Mouse (Mus musculus) inflammation-experienced regulatory T-cells, adult 6 months (primary cell): ENCODE data around the gene Kif21a. TPM values are rescaled to one million over a fixed set of nuclear protein-coding genes. Genes with fewer than 3 reads are reported as not detected.

Experiments used
- ATAC-seq: one replicate; pipeline ENCODE4 v1.8.0; 2017
- polyA plus RNA-seq, 3 experiments: library from polyadenylated mRNA; unstranded; fragments of 100-300 nt; shearing (Covaris generic); gene quantifications; one replicate each; pipeline ENCODE4 v1.2.1; 2017

The Kif21a gene
- not detected for polyA plus RNA-seq

DNA sequence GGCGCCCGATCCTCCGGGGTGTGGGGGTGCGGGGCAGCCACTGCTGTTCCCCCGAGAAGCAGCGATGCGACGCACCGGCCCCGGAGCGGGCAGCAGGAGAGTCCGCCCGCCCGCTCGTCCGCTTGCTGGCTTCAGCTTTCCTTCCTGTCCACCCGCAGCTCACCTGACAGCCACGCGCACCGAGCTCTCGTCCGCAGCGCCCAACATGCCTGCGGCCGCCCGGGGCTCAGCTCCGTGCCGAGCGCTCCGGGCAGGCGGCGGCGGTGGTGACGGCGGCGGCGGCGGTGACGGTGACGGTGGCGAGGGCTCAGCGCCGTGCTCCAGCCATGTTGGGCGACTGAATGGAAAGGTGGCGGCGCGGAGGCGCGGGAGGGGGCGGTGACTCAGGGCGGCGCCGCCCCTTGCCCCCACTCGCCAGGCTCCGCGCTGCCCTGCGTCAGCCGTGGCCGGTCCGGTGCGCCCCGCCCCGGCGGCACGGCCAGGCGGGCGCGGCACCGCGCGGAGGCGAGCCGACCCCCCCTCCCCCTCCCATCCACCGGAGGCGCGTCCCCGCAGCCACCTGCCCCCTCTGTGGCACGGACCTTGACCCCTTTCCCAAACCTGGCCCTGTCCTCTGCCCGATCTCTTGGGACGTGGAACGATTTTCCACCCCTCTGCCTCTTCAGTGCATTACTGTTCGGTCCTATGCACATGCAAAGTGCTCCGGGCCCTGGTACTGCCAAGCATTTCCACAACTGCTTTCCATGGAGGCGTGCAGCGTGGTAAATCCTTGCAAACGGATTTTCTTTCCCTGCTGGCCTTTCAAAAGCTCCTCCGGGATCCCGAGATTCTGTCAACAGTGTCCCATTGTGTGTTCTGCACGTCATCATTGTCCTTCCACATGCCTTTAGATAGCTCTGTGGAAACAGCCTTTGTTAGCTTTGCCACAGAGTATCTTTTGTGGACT lies at the start of gene Kif21a:
Gene Kif21a, minus strand, starts transcription at position 453 of the 946 bp plus-strand sequence.
- no peak for ATAC-seq

- no peak for ATAC-seq
Observed at GRCm38 (mm10) chr15:91096606-91097005, 46.9 kb upstream of the Kif21a start.

- ATAC-seq = no peak
Observed at GRCm38 (mm10) chr15:91089427-91089826, 39.7 kb upstream of the Kif21a start.

DNA sequence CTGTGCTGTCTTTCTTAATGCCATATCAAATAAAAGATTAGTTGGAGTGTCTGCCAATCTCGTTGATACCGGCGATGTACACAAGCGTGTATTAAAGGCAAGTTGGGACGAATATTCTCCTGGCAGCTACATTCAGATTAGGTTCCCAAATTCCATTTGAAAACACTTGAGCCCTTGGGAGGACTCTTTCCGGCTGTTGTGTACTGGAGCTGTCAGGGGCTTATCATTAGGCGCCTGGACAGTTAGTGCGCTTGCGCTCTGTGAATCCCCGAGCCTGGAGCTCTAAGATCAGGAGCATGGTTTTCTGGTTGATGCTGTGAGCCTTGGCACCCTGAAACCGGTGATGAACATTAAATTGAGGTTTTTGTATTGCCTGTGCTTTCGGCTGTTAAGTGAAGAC lies 38.3 kb upstream of the Kif21a start:
- no peak for ATAC-seq

- no peak for ATAC-seq
Observed at GRCm38 (mm10) chr15:91077457-91078410, 28.0 kb upstream of the Kif21a start.

DNA sequence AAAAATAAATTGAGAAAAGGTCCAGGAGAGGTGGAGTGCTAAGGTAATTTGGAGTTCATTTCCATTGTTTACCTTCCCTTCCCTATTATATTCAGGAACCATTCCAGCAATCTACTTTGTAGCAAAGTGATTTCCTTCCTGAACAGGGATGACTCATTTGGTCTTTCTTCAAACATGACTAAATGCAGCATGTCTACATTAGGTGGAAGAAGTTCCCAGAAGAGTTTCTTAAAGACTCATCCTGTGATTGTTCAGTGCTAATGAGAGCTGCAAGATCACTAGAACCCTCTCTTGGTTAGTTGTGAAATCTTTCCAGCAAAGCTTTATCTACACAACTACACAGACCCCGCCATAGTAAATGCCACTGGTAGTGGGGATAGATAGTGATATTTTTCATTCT lies 22.7 kb upstream of the Kif21a start:
- no peak for ATAC-seq

GRCm38 (mm10) chr15:91064310-91064826 lies 14.6 kb upstream of the Kif21a start:
- no peak for ATAC-seq

DNA sequence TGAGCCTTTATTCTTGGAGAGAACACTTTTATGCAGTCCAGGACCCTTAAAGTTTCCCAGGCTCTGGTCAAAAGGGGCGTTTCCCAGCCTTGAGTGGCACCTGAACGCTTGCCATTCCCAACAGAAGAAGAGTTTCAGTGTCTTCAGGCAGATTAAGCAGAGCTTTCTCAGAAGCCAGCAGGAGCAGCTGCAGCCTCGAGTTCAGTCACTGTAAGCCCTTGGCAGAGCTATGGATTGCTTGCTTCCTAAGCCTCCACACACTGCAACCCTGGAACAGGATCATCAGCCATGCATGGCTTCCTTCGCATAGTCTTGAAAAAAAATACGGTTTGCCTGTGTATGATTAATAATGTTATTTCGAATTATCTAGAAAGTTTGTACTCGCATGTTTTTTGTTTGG lies 14.1 kb upstream of the Kif21a start:
- ATAC-seq = no peak

DNA sequence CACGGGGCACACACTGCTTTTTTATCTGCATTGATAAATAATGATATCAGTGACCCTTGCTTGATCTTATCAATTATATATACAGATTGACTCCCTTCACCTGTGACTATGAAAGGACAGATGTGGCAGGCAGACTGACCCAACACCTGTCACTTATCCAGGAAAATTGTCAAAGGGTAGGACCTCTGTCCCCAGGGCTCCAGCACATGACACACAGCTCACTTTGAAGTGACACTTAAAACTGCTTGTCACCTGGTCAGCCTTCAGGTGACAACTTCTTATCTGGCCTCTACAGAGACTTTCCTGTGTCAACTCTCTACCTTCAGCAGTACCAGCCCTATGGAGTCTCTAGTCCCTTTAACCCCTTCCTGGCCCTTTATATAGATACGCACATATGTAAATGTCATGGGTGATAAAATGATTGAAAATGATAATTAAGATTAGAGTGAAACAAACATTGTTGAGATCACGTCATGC lies 7.2 kb upstream of the Kif21a start:
- no peak for ATAC-seq

DNA sequence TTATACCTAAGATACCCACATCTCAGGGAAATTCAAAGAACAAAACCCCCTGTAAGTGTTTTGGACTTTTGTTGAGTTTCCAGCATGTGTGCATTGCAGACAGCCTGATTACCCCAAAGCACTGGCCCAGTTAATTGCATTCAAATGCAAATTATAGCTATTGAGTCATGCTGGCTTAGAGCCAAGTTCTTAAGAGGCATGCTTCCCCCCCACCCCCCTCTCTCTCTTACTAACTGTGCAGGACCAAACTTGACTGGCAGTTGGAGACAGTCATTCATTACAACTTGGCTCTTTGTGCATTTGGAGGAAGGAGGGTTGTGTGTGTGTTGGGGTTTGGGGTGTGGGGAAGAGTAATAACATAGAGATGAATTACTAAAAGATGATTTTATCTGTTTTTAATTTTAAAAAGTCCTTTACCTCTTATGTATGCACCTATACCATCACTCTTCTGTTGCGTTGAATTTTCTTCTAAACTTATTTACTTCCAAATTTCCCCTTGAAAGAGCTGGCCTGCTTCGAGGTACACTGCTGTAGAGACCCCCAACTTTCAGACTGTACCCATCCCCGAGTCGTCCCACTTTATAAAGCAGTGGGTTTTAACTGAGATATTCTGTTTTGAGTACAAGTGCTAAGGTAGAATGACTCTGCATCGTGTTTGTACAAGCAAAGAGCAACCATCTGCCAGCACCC lies 6.6 kb upstream of the Kif21a start:
- no peak for ATAC-seq

GRCm38 (mm10) chr15:91048951-91049495 lies 725 bp downstream of the Kif21a start:
- ATAC-seq = no peak

- no peak for ATAC-seq
Observed at GRCm38 (mm10) chr15:91047627-91048026, 2.1 kb downstream of the Kif21a start.

- no peak for ATAC-seq
Observed at GRCm38 (mm10) chr15:91046506-91046905, 3.2 kb downstream of the Kif21a start.

DNA sequence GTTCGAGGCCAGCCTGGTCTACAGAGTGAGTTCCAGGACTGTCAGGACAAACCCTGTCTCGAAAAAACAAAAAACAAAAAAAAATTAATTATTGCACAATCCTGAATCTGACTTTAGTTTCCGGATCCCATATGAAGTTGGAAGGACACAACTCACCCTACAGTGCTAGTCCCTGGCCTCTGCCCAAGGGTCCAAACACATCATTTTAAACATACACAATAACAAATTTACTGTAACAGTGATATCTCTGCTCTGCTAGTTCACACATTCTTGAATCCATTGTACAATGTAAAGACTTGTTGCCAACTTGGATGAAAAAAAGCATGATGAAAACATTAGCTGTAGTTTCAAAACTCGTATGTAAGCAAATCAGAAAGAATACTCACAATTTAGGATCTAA lies 6.5 kb downstream of the Kif21a start:
- ATAC-seq = no peak

DNA sequence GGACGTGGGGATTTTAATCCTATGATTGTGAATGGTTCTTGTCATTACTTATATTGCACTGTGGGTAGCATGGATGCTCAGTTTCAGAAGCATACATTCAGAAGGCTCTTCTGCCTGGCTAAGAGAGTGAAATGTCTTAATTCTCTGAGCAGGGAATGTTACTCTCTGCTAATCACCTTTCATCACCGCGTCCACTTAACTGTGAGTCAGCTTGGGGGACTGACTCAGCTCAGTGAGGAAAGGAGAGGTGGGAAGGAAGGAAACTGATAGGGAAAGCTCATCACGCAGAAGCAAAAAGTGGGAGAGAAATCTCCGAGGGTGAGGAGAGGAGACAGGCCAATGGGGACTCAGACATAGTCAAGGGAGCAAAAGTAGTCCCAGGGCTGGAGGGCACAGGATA lies 10.9 kb downstream of the Kif21a start:
- ATAC-seq = no peak

- no peak for ATAC-seq
Observed at GRCm38 (mm10) chr15:91034090-91034489, 15.7 kb downstream of the Kif21a start.

DNA sequence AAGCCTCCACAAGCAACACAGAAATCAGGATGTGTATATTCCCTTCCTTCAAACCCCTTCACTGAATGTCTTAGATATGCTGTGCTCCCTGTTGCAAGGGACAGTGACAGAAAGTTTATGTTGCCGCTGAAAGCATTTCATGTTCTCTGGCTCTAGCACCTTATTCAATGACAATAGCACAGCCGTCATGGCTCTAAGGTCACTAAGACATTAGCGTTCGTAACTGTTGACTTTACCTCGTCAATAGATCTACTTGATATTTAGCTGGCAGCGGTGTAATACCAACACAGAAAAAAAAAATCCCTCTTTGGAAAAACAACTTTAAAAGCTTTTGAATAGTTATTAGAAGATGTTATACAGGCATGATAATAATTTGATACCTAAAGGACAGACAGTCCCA lies 16.2 kb downstream of the Kif21a start:
- no peak for ATAC-seq

GRCm38 (mm10) chr15:91028962-91029361 lies 20.8 kb downstream of the Kif21a start:
- no peak for ATAC-seq

- no peak for ATAC-seq
Observed at GRCm38 (mm10) chr15:91028494-91028893, 21.3 kb downstream of the Kif21a start.

GRCm38 (mm10) chr15:91022276-91022675 lies 27.5 kb downstream of the Kif21a start:
- no peak for ATAC-seq

DNA sequence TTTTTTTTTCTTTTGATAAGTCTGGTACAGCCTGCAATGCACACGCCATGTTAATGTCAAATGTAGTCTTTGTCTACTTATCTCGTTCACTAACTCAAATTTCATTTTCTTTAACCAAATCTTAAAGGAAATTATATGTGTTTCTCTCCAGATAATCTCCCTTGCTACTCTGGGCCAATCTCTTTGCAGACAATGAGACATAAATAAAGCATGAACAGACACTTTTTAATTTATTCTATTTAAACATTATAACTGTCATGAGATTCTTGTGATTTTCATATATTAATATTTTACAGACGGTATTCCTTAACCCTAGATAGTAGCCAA lies 30.9 kb downstream of the Kif21a start:
- no peak for ATAC-seq
